Mouse (Mus musculus) CH12.LX (cell line): ENCODE results near the gene Rxylt1.
A peak's percentile ranks its signal among the peaks of the same experiment; 100 is the strongest.

ENCODE experiments used
- CTCF ChIP-seq, 2 experiments: IDR thresholded peaks in 1 of 2; conservative IDR thresholded peaks in 1 of 2; 2 replicates each; pipeline ENCODE4 v1.5.1; 2011 to 2012; ENCODE audit warnings: low read depth in 2 of 2, low read length in 2 of 2, improper control_type of control experiment in 1 of 2, inconsistent platforms in 1 of 2, mild to moderate bottlenecking in 1 of 2, moderate library complexity in 1 of 2
- HCFC1 ChIP-seq: IDR thresholded peaks from 2 replicates; pipeline ENCODE4 v1.6.1; 2012; ENCODE audit warnings: low read depth, mild to moderate bottlenecking, inconsistent platforms, low read length, improper control_type of control experiment

DNA sequence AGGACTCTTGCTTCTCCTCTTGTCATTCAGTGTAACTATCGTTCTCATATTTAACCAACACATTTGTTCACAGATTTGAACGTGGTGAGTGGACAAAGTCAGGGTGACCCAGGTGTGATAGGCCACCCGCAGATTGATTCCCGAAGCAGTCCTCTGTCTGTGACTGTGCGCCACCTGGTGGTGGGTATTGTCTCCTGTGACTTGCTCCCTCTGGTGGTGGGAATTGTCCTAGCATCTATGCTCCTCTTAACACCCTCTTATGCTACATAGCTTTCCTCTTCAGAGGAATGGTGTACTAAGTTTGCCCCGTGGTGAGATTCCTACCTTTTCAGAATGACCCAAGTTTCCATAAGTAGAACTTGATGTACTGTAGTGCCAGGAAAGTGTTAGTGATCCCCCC is 45.3 kb downstream of the Rxylt1 start:
- TF ChIP-seq HCFC1, result no peak
- TF ChIP-seq CTCF (conservative IDR thresholded peaks at IDR 0.05 in 1 of 2, IDR thresholded peaks at IDR 0.05 in 1 of 2; ENCODE audit: low read depth in 2 of 2, low read length in 2 of 2), result peak; percentile 100
